Mouse (Mus musculus): ENCODE data around the gene Slc36a3. TPM values are rescaled to one million over a fixed set of nuclear protein-coding genes. Genes with fewer than 3 reads are reported as not detected.
A peak's percentile ranks its signal among the peaks of the same experiment; 100 is the strongest.
"Not testable (repeated sequence)": the region's sequence is repeated elsewhere in the genome, so short reads cannot be mapped to it uniquely, and the experiment has no call there.

Gene Slc36a3
- total RNA-seq, 2 experiments from 2014 or later, result not detected

DNA sequence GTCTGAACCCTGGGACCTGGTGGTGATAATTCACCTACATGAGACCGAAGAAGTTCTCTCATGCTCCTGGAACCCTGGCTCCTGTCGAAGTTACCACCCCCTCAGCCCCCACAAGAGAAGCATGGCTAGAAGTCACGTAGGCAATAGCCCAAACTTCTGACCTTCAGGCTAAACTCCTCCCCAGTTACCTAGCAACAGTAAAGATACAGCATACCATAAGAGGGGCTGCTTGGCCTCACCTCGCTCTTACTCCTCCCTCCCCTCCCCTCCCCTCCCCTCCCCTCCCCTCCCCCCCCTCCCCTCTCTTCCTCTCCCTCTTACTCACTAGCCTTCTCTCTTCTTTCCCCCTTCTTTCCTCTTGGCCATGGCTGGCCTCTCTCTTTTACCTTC, 37.7 kb downstream of the Slc36a3 start:
- intact Hi-C loops (cut with DNase I); DNase-seq (ENCODE audit: low spot score in 2 of 2): not testable (repeated sequence)

DNA sequence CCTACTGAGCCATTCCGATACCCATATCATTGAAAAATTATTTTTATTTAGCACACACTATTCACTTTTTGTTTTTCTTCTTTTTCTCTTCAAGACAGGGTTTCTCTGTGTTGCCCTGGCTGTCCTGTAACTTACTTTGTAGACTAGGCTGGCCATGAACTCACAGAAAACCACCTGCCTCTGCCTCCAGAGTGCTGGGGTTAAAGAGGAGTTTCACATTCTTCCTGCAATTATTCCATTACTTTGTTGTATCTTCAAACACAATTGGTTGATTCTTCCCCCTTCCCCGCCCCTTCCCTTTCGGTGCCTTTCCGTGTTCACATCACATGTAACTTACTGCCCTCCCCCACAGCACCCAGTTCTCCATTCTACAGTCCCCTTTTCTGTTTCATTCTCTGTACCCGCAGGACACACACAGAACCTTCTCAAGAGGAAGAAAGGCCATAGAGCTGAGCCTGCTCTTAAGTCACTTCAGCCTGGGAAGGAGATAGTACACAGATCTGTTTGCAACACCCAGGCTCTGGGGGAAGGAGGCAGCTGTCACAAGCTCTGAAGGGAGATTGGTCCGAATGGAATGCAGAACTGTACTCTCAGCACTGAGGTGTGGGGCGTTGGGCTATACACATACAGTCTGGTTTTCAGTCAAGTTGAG, 38.2 kb downstream of the Slc36a3 start:
- intact Hi-C loops (cut with DNase I), result no loop called here
- DNase-seq (ENCODE audit: low spot score in 2 of 2), result peak in 1 of 2 experiments; percentile 26

DNA sequence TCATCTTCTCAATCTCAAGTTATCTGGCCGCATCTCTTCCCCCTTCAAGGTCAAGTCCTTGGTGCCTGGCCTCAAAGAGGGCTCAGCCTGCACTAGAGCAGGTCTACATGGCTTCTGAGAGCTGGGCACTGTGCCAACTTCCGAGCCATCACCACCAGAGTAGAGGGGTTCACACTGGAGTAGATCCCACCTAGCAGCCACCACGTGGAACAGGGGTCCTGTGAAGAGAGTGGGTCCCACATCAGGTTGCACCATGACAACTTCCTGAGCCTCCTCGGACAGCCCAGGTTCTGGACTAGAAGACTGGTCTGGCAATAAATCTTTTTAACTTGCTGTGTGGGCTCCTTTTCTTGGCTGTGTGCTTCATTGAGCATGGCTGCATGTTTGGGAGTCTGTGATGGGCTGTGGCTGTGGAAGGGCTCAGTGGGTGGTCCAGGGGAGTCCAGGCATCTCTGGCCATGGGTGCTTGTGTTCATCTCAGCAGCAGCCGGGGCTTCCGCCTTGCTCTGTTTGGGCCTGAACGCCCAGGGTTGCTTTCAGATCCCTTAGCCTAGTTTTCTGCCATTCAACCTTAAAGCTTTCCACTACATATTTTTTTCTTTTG, 40.8 kb downstream of the Slc36a3 start:
- DNase-seq (ENCODE audit: low spot score in 2 of 2), result no peak
- intact Hi-C loops (cut with DNase I), result no loop called here

DNA sequence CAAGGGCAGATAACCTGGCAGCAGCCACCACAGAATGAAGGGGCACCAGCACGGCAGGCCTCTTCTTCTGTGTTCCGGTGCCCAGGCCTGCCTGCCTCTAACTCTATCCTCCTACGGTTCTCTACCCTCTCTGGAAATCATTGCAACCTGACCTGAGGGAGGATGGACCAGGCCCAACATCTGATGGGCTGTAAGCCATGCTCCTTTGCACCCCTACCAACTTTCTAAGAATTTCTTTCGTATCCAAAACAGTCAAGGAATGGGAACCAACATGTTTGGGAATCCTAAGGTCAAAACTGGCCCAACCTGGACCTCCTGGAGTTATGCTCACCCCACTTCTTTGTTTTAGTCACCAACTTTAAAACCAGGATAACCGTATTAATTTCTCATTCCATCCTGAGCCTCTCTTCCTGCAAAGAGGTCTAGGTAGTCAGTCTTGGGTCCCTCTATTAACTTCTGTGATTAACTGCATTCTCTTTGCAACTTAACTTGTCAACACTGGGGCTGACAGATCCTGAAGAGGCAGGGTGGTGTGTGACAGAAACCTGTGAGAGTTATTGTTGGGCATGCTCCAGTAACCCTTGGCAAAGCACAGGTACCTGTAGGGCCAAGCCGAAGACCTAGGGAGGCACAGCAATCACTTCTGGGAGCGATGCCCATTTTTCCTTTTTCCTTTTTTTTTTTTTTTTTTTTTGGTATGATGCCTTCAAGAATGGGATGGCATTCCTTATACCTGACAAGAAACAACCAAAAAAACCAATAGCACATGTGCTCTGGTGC, 41.8 kb downstream of the Slc36a3 start:
- DNase-seq (ENCODE audit: low spot score in 2 of 2), result no peak
- intact Hi-C loops (cut with DNase I), result no loop called here

DNA sequence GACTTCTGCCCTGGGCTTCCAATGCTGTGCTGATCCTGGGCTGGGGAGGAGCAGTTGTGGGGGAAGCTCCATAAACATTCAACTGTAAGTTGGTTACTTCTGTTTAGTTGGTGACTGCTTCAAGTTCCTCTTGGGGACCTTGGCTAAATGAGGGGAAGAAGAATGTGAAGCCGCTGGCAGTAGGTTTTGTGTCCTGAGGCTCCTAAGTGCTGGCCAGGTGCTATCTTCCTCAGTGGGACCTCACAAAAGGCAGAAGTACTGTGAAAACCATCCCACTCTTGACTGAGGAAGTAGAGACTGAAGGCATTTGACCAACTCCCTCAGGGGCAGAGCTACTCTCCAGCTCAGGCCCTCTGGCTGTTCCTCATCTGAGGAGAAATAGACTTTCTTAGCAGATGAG, 44.9 kb downstream of the Slc36a3 start:
- intact Hi-C loops (cut with DNase I), result no loop called here
- no peak for DNase-seq (ENCODE audit: low spot score in 2 of 2)

DNA sequence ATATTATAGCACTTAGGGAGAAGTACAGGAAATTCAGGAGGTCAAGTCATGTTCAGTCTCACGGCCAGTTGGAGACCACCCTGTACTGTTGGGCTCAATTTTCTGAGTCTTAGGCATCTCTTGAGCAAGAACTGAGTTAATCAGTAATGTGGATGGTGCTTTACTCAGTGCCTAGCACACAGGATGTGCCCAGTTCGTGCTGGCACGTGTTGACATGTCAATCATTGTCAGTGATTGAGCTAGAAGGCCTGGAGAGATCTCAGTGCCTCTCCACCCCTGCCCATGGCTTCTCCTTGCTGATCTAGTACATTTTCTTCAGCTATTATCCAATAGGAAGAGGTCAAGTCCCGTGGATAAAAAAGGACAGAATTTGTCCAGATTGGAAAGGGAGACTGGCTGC, 46.1 kb downstream of the Slc36a3 start:
- no peak for DNase-seq (ENCODE audit: low spot score in 2 of 2)
- intact Hi-C loops (cut with DNase I), result no loop called here

DNA sequence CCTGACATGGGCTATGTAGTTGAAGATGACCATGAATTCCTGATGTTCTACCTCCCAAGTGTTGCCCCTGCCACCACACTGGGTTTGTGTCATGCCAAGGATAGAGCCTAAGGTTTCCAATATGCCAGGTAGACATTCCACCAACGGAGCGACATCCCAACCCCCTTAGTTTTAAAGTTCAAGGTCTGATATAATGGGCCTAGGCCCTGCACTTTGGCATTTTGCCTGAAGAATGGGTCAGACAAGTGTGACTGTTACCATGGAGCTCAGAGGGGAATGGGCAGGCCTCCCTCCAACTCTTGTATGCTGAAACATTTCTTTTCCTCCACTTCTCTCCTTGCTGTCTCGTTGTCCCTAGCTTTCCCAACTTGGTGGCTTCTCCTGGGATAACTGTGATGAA, 48.3 kb downstream of the Slc36a3 start:
- intact Hi-C loops (cut with DNase I), result no loop called here
- DNase-seq (ENCODE audit: low spot score in 2 of 2), result no peak

DNA sequence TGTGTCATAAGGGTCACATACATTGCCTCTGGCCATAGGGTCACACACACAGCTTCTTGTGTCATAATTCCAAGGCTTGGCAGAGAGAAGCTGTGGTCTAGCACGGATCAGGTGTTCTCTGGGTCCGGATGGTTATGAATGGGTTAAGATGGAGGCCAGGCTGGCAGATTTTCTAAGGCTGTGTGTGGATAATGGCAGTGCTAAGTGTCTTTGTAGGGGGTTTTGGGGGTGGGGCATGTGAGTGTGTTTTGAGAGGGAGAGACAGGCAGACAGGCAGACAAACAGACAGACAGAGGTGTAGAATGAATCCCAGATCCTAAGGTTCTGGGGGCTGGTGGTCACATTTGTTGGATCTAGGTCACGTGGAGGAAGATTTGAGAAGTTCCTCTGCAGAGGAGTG, 49.5 kb downstream of the Slc36a3 start:
- intact Hi-C loops (cut with DNase I), result no loop called here
- no peak for DNase-seq (ENCODE audit: low spot score in 2 of 2)

DNA sequence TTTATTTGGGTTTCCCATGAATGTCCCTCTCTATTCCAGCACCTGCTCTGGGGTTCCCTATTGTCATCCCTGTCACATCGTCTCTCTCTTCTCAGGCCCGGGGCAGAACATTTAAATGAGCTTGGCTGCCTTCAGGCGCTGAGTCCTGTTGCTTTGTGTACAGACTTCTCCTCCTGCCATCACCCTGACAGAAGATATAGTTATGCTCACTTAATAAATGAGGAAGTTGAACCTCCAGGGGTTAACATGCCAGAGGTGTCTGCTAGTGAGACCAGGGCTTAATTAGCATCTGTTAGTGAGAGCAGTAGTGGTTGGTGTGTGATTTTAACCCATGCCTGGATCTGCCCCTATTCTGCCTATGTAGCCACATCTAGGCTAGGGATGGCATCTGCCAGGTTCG, 51.6 kb downstream of the Slc36a3 start:
- no peak for DNase-seq (ENCODE audit: low spot score in 2 of 2)
- intact Hi-C loops (cut with DNase I), result loop anchor here (5.0 kb wide), 1 partner anchor 57 kb away; no protein-coding TSS in a partner anchor

DNA sequence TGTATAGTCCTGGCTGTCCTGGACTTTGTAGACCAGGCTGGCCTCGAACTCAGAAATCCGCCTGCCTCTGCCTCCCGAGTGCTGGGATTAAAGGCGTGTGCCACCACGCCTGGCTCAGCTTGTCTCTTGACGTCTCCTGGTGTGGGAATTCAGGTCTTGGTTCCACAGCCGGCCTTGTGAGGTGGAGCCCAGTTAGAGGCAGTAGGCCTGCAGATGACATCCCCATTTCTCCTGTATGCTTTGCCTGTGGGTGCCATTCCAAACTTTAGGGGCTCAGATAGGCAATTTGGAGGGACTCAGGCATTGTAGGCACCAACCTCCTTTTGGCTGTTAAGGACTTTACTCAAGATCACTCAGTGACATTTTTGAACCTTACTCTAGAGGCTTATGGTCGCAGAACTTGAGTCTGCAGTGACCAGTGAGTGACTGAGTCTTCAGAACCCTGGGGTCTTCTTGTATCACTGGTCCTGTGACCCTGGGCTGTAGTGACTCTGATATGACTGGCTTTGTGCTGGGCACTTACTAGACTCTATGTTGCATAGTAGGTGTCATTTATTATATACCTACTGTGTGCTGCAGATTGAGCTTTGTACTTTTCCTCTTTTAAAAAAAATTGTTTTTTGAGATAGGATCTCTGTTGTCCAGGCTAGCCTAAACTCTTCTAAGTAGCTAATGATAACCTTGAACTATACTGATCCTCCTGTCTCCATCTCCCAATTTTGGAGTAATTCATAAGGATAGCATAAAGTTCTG, 52.3 kb downstream of the Slc36a3 start:
- intact Hi-C loops (cut with DNase I), result loop anchor here (5.0 kb wide), 1 partner anchor 58 kb away; no protein-coding TSS in a partner anchor
- no peak for DNase-seq (ENCODE audit: low spot score in 2 of 2)

DNA sequence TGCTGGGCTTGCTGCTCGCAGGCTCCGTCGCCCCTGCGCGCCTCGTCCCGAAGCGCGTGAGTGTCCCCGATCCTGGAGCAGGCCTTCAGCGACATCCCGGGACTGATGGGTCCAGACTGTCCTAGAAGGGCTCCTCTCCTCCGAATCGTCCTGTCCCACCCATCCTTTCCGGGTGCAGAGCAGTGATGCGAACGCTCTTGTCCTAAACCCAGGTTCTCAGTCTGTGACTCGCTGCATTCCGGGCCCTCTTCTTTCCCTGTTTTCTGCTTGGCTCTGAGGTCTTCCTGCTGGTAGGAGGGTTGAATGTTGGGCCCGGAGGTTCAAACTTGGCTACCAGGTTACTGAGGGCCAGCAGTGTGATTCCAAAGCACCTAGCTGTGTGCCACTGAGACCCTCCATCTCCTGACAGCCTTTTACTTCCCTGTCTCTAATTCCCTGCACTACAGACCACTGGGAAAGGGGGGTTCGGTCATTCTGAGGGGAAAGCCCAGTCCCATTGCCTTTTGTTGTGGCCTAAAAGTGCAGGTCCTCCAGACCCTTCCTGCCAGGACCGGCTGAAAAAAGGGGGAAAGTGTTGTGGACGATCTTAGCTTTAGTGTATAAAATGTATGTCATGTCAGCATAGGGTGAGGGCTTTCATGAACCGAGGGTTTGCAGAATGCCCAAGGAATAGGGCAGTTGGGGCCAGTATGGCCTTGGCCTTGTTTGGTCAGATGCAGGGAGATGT, 53.2 kb downstream of the Slc36a3 start:
- DNase-seq (ENCODE audit: low spot score in 2 of 2), result no peak
- intact Hi-C loops (cut with DNase I), result loop anchor here (5.0 kb wide), 1 partner anchor 59 kb away; no protein-coding TSS in a partner anchor

DNA sequence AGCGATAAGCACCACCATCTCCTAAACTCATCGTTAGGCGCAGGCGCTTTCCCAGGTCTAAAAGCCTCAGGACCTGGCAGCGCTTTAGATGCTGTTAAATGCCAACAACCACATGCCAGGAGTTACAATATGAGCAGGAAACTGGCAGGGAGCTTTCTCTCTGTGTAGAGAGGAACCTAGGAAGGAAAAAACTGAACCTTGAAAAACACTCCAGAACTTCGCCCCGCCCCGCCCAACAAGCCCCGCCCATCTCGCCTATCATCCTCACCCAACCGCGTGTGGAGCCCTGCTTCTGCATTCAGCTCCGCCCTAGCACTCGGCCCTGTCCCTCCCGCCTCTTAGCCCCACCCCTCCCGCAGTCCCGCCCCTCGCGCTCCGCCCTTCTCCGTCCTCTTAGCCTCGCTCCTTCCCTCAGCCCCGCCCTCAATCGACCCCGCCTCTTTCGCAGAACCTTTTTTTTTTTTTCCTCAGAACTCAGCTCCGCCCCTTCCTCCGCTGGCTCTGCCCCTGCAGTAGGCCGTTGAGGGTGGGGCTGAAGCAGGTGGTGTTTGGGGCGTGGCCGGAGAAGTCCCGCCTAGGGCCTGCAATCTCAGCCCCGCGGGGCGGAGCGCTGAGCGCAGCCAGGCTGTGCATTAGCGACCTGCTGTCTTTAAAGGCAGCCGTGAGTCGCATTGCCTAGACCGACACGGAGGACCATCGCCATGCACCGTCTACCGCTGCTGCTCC, 53.9 kb downstream of the Slc36a3 start, which contains the start of gene Gm2a:
Gene Gm2a, plus strand, starts transcription at position 653 of the 726 bp plus-strand sequence.
- intact Hi-C loops (cut with DNase I), result loop anchor here (5.0 kb wide), 1 partner anchor 60 kb away; no protein-coding TSS in a partner anchor
- DNase-seq (ENCODE audit: low spot score in 2 of 2), result peak; percentile 91 to 98

DNA sequence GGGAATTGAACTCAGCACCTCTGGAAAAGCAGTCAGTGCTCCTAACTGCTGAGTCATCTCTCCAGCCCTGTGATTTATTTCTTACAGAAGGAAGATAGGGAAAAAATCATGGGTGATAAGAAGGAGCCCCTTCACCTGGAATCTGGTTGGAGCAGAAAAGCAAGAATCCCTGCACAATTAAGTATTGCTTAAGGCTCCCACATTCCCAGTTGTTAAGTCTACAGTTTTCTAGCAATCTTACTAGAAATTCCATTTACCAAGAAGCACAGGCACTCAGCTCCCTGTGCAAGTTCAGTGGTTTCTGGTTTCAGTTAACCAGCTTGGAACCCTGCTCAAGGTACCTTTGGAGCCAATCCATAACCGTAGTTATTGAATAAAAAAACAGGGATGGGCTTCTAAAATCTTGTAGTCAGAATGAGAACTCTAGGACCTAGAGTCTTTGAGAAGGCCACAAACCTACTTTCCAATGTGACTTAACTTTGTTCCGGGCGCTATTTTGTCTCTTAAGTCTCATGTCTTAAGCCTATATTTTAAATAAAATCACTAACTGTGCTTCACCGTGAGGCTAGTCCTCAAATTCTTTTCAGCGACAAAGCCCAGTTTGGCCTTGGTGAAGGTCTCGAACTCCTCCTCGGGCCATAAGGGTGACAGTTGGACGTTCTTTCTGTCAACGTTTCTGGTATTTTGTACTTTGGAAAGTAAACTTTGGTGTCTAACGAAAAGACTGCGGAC, 54.6 kb downstream of the Slc36a3 start:
- no peak for DNase-seq (ENCODE audit: low spot score in 2 of 2)
- intact Hi-C loops (cut with DNase I), result loop anchor here (5.0 kb wide), 1 partner anchor 60 kb away; no protein-coding TSS in a partner anchor

DNA sequence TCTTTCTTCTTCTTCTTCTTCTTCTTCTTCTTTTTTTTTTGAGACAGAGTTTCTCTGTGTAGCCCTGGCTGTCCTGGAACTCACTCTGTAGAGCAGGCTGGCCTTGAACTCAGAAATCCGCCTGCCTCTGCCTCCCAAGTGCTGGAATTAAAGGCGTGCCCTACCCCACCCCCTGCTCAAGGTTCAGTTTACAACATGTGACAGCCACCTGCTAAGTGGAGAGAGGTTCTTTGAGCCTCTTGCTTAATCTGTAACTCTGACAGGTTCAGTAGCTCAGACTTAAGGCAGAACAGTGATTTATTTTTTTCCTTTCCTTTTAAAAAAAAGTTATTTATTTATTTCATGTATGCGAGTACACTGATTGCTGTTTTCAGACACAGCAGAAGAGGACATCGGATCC, 55.2 kb downstream of the Slc36a3 start:
- intact Hi-C loops (cut with DNase I), result loop anchor here (5.0 kb wide), 1 partner anchor 61 kb away; no protein-coding TSS in a partner anchor
- not testable (repeated sequence) for DNase-seq (ENCODE audit: low spot score in 2 of 2)

DNA sequence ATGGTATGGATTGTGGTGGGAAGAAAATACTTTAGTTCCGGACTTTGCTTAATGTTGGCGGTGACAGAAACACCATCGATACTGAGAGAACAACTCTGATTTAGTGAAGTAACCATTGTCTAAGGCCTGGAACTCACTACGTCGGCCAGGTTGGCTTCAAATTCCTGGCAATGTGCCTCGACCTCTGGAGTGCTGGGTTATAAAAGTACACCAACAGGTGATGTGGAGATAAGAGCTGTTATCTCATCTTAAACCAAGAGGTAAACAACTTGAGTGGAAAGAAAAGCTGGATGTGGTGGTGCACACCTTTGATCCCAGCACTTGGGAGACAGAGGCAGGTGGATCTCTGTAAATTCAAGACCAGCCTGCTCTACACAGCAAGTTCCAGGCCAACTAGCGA, 58.4 kb downstream of the Slc36a3 start:
- DNase-seq (ENCODE audit: low spot score in 2 of 2), result no peak
- intact Hi-C loops (cut with DNase I), result no loop called here

DNA sequence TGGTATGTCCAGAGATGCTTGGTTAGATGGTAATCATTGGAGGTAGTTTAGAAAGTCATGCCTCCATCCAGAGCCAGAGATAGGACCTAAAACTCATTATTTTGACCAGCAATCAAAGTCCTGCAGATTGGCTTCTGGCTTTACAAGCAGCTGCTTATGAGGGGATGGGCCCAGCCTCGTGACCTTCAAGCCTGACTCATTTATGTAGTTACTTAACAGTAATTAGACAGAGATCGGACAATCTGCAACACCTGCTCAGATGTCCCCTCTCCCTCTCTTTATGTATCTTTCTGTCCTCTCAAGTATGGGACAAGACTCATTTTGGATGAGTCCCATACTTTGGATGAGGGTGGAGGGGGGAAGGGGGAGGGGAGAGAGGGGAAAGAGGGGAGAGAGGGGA, 61.6 kb downstream of the Slc36a3 start:
- no peak for DNase-seq (ENCODE audit: low spot score in 2 of 2)
- intact Hi-C loops (cut with DNase I), result loop anchor here (5.0 kb wide), 2 partner anchors 93 to 158 kb away; no protein-coding TSS in a partner anchor

DNA sequence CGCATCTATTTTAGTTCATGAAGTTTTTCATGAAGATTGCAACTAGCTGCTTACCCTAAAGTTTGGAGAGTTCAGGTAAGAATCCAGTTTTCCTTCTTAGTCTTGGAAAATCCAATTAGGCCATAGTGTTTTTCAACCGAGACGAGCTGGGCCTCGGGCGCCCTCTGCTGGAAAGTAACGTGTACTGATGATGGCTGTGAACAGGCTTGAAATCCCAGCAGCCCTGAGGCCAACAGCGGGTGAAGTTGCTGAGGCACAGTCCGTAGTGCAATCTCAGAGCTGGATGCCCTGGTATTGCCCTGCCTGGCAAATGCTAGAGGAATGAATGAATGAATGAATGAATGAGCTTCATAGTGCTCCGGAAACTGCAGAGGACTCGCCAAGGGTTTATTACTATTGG, 64.5 kb downstream of the Slc36a3 start:
- intact Hi-C loops (cut with DNase I), result loop anchor here (2.0 to 5.0 kb wide), 3 partner anchors 40 to 155 kb away; no protein-coding TSS in a partner anchor

DNA sequence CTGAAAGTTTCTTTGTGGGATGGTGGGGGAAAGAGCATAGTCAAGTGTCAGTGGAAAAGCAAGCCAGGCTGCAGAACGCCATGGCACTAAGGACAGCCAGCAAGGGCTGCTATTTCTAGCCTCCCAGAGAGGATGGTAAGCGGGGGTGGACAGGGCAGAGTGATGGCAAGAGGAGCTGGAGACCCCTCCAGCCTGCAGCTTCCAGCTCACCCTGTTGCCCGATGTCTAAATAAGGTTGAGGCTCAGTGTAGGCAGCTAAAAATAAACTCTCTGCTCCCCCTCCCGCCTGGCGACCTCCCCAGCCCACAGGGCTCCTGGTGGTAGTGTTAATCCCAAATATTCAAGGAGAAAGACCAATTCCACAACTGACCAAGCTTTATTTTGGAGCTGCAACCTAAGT, 66.1 kb downstream of the Slc36a3 start:
- DNase-seq (ENCODE audit: low spot score in 2 of 2), result no peak
- intact Hi-C loops (cut with DNase I), result loop anchor here (5.0 kb wide), 2 partner anchors 88 to 153 kb away; no protein-coding TSS in a partner anchor

More for the DNA sequence above, 64.5 kb downstream of the Slc36a3 start:
- peak; percentile 69 to 71 for DNase-seq (ENCODE audit: low spot score in 2 of 2)
